Mouse (Mus musculus) hindbrain, embryonic 11.5 days (tissue): Measurements from ENCODE around the gene Mup18. TPM values are rescaled to one million over a fixed set of nuclear protein-coding genes. Genes with fewer than 3 reads are reported as not detected.
"Not testable (repeated sequence)": the region's sequence is repeated elsewhere in the genome, so short reads cannot be mapped to it uniquely, and the experiment has no call there.

Experiments
- ATAC-seq: fragments of 200-750 bp; cut with Nextera tagmentation; 2 replicates; pipeline ENCODE4 v1.8.0; 2017; ENCODE audit warnings: mild to moderate bottlenecking, moderate TSS enrichment, moderate library complexity; ENCODE audit not compliant: low FRiP score
- DNase-seq: peaks from one replicate; pipeline ENCODE4 v3.0.0-alpha.2; 2015; ENCODE audit warnings: low spot score
- H3K27ac ChIP-seq: fragments of 300-500 bp; sonication (generic); 2 replicates; pipeline ENCODE4 v1.5.1; 2014; ENCODE audit warnings: mild to moderate bottlenecking, low read depth, low read length
- H3K27me3 ChIP-seq: fragments of 300-500 bp; sonication (generic); 2 replicates; pipeline ENCODE4 v1.6.1; 2014; ENCODE audit warnings: mild to moderate bottlenecking, low read length, moderate library complexity, mixed read lengths; ENCODE audit not compliant: control insufficient read depth, insufficient read depth
- H3K36me3 ChIP-seq: fragments of 300-500 bp; sonication (generic); 2 replicates; pipeline ENCODE4 v1.6.1; 2014; ENCODE audit warnings: mild to moderate bottlenecking, low read length, moderate library complexity, mixed read lengths; ENCODE audit not compliant: control insufficient read depth, insufficient read depth
- H3K4me1 ChIP-seq: fragments of 300-500 bp; sonication (generic); replicated peaks from 2 replicates; pipeline ENCODE4 v1.6.1; 2014; ENCODE audit warnings: low read length, mixed read lengths; ENCODE audit not compliant: control insufficient read depth, insufficient read depth
- H3K4me2 ChIP-seq: fragments of 300-500 bp; sonication (generic); replicated peaks from 2 replicates; pipeline ENCODE4 v1.6.1; 2014; ENCODE audit warnings: mild to moderate bottlenecking, low read depth, low read length
- H3K4me3 ChIP-seq: fragments of 300-500 bp; sonication (generic); 2 replicates; pipeline ENCODE4 v1.5.1; 2014; ENCODE audit warnings: low read depth, low read length
- H3K9ac ChIP-seq: fragments of 300-500 bp; sonication (generic); 2 replicates; pipeline ENCODE4 v1.6.1; 2014; ENCODE audit warnings: low read depth, low read length
- H3K9me3 ChIP-seq: fragments of 300-500 bp; sonication (generic); 2 replicates; pipeline ENCODE4 v1.6.1; 2016; ENCODE audit warnings: low read length; ENCODE audit not compliant: control insufficient read depth
- WGBS: fragments of 180-500 bp; shearing (Covaris S2); extraction: QIAGEN DNeasy Blood & Tissue Kit; methylation state at CpG from one replicate; pipeline ENCODE4 v1.1.7; 2014; 5-methylcytosine and 5-hydroxymethylcytosine counted together
- polyA plus RNA-seq: library from polyadenylated mRNA; unstranded; fragments of >200 nt; fragmentation: Nextera tagmentation; extraction: Ambion mirVana; gene quantifications from 2 replicates; pipeline ENCODE4 v1.2.1, GENCODE M21; 2014

Mup18 gene
- not detected in 2 replicates for polyA plus RNA-seq

DNA sequence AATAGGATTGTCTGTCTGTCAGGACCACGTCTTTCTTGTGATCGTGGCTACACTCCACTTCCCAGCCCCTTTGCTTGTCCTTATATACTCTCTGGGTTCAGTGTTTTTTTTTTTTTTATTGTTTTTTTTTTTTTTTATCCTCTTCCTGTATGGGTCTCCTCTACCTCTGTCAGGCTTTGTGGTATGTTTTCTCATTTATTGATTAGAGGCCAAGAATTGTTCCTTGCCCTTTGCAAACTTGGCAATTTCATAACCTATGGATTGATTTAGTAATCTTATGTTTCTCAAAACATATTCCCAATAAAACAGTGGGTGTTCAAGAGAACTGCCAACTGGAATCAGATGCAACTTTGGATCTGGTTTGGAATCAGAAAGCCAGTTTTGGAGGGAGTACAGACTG is at the start of gene Mup18:
Gene Mup18 (minus strand): TSS at position 101 of the 400 bp plus-strand sequence.
- not testable (repeated sequence) for ATAC-seq, H3K36me3 ChIP-seq, H3K27ac ChIP-seq, H3K4me1 ChIP-seq, DNase-seq, H3K4me3 ChIP-seq, H3K9ac ChIP-seq, H3K27me3 ChIP-seq, H3K4me2 ChIP-seq, H3K9me3 ChIP-seq
- WGBS: 69% methylated on average over 2 of the region's 2 CpGs

DNA sequence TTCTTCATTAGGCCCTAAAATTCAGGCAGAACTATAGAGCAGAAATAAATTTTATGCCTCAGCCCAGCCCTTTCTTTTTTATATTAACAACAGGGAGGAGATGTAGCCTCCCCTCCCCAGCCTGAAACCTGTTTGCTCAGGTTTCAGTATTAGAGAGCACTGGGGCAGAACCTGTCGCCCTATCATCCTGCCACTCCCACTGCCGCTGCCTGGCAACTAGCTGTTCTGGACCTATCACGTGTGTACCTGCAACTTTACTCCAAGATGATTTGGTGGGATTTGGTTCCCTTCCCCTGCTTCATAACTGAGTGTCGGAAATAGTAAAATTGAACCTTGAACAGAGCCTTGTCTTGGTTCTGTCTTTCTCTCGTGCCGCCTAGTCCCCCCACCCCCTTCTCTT is 40.4 kb upstream of the Mup18 start:
- not testable (repeated sequence) for H3K9ac ChIP-seq, H3K4me3 ChIP-seq

More for the DNA sequence above, 40.4 kb upstream of the Mup18 start:
- H3K27ac ChIP-seq, H3K9me3 ChIP-seq, DNase-seq, H3K4me2 ChIP-seq, H3K27me3 ChIP-seq, H3K36me3 ChIP-seq, ATAC-seq, H3K4me1 ChIP-seq: not testable (repeated sequence)
- 88% methylated on average over 6 of the region's 6 CpGs for WGBS

Other genes with a start within 250 kb of the Mup18 start
- gene Mup15, start 234.4 kb downstream of the Mup18 start, polyA plus RNA-seq: not detected in 2 replicates
- gene Mup16, start 154.6 kb downstream of the Mup18 start, polyA plus RNA-seq: not detected in 2 replicates
- not detected in 2 replicates for gene Mup17, start 78.3 kb downstream of the Mup18 start, polyA plus RNA-seq
- not detected in 2 replicates for gene Mup19, start 108.1 kb upstream of the Mup18 start, polyA plus RNA-seq
- gene Mup5, start 161.1 kb upstream of the Mup18 start, polyA plus RNA-seq: not detected in 2 replicates